Mouse (Mus musculus) kidney, adult 2 months (tissue): Measurements from ENCODE around the gene Zfp771. TPM values are rescaled to one million over a fixed set of nuclear protein-coding genes. Genes with fewer than 3 reads are reported as not detected.
A peak's percentile ranks its signal among the peaks of the same experiment; 100 is the strongest.

ENCODE experiments used
- DNase-seq: peaks from one replicate; pipeline ENCODE4 v3.0.0; 2021
- H3K27ac ChIP-seq: fragments of 200-500 bp; 2 replicates; pipeline ENCODE4 v1.5.1; 2012; ENCODE audit warnings: low read depth, low read length, control low read depth, inconsistent platforms; ENCODE audit not compliant: insufficient read depth
- H3K27me3 ChIP-seq: fragments of 200-500 bp; replicated peaks from 2 replicates; pipeline ENCODE4 v1.6.1; 2012; ENCODE audit warnings: mild to moderate bottlenecking, moderate library complexity, low read length, inconsistent platforms; ENCODE audit not compliant: control insufficient read depth, insufficient read depth
- H3K36me3 ChIP-seq: fragments of 200-500 bp; 2 replicates; pipeline ENCODE4 v1.6.1; 2012; ENCODE audit warnings: mild to moderate bottlenecking, moderate library complexity, low read length, inconsistent platforms; ENCODE audit not compliant: control insufficient read depth, insufficient read depth
- H3K4me1 ChIP-seq: fragments of 200-500 bp; 2 replicates; pipeline ENCODE4 v1.6.1; 2011; ENCODE audit warnings: low read length; ENCODE audit not compliant: control insufficient read depth, insufficient read depth
- H3K4me3 ChIP-seq: fragments of 200-500 bp; 2 replicates; pipeline ENCODE4 v1.5.1; 2011; ENCODE audit warnings: mild to moderate bottlenecking, low read depth, low read length, control low read depth; ENCODE audit not compliant: insufficient read depth
- CTCF ChIP-seq: fragments of 200-500 bp; conservative IDR thresholded peaks from 2 replicates; pipeline ENCODE4 v1.5.1; 2011; ENCODE audit warnings: low read depth, mild to moderate bottlenecking, control low read depth, low read length, moderate library complexity, mixed read lengths; ENCODE audit not compliant: insufficient read depth, insufficient read length
- POLR2A ChIP-seq: fragments of 200-500 bp; IDR thresholded peaks from one replicate; pipeline ENCODE4 v1.6.1; 2011; ENCODE audit warnings: low read depth, low read length, control low read depth
- WGBS: fragments of 180-500 bp; shearing (Covaris S2); methylation state at CpG from one replicate; pipeline ENCODE4 v1.1.7; 2018; 5-methylcytosine and 5-hydroxymethylcytosine counted together
- polyA plus RNA-seq: library from polyadenylated mRNA; depleted of rRNA; stranded (reverse); fragments of >200 nt; gene quantifications from 2 replicates; pipeline ENCODE4 v1.2.3, GENCODE M21; 2012; rRNA removed

The Zfp771 gene
- polyA plus RNA-seq = 48.4 and 85.5 TPM in 2 replicates

GRCm38 (mm10) chr7:127243870-127244657 is at the start of gene Zfp771:
Zfp771 (plus strand) TSS chr7:127244274.
- H3K4me3 ChIP-seq = peak within 1 kb of the TSS; percentile 88
- TF ChIP-seq POLR2A (peak; percentile 71), CTCF (no peak)
- peak; percentile 99 for DNase-seq
- H3K36me3 ChIP-seq = no peaks in the 10 kb centered on the region
- H3K27ac ChIP-seq = peak within 1 kb of the TSS; percentile 95
- H3K27me3 ChIP-seq = no peaks in the 10 kb centered on the region
- peaks cover 9% of the 10 kb centered on the region; the same call in 1 of the 2 replicates for H3K4me1 ChIP-seq
- WGBS = 1% methylated on average over 56 of the region's 56 CpGs

GRCm38 (mm10) chr7:127194633-127195029 is 49.4 kb upstream of the Zfp771 start:
- Histone ChIP-seq H3K36me3 (no peaks in the 10 kb centered on the region), H3K4me3 (peak overlapping the region; percentile 69; the same call in 1 of the 2 replicates), H3K27me3 (no peaks in the 10 kb centered on the region), H3K27ac (no peak overlapping the region), H3K4me1 (peaks cover 12% of the 10 kb centered on the region)
- 46% methylated on average over 7 of the region's 7 CpGs for WGBS
- TF ChIP-seq CTCF (no peak), POLR2A (no peak)
- no peak for DNase-seq

GRCm38 (mm10) chr7:127195544-127196295 is 48.4 kb upstream of the Zfp771 start, which contains the start of gene Cd2bp2:
Cd2bp2 (minus strand) TSS chr7:127196050.
- WGBS = under 1% methylated on average over 51 of the region's 51 CpGs
- Histone ChIP-seq H3K27me3 (no peaks in the 10 kb centered on the region), H3K4me3 (peak within 1 kb of the TSS; percentile 69), H3K4me1 (peaks cover 12% of the 10 kb centered on the region), H3K27ac (peak within 1 kb of the TSS; percentile 49), H3K36me3 (no peaks in the 10 kb centered on the region)
- DNase-seq = peak; percentile 99
- TF ChIP-seq POLR2A (no peak), CTCF (no peak)

- H3K27ac ChIP-seq = no peak overlapping the region
- H3K4me1 ChIP-seq = peaks cover 12% of the 10 kb centered on the region
- TF ChIP-seq POLR2A (no peak), CTCF (no peak)
- H3K27me3 ChIP-seq = no peaks in the 10 kb centered on the region
- no peaks in the 10 kb centered on the region for H3K36me3 ChIP-seq
- H3K4me3 ChIP-seq = no peak overlapping the region
- 49% methylated on average over 11 of the region's 11 CpGs for WGBS
- DNase-seq = no peak
Observed at GRCm38 (mm10) chr7:127196484-127196883, 47.6 kb upstream of the Zfp771 start.

- no peak for DNase-seq
- 27% methylated on average over 2 of the region's 2 CpGs for WGBS
- Histone ChIP-seq H3K27ac (no peak overlapping the region), H3K4me1 (peaks cover 8% of the 10 kb centered on the region; the same call in 1 of the 2 replicates), H3K27me3 (no peaks in the 10 kb centered on the region), H3K4me3 (peak overlapping the region; percentile 97), H3K36me3 (no peaks in the 10 kb centered on the region)
- TF ChIP-seq CTCF = no peak
- TF ChIP-seq POLR2A = no peak
Observed at GRCm38 (mm10) chr7:127206606-127207005, 37.5 kb upstream of the Zfp771 start.

- Histone ChIP-seq H3K4me1 (peaks cover 8% of the 10 kb centered on the region; the same call in 1 of the 2 replicates), H3K27me3 (no peaks in the 10 kb centered on the region), H3K36me3 (no peaks in the 10 kb centered on the region), H3K4me3 (peak overlapping the region; percentile 97), H3K27ac (peak overlapping the region; percentile 76)
- no peak for DNase-seq
- TF ChIP-seq POLR2A (no peak), CTCF (no peak)
- WGBS = under 1% methylated on average over 53 of the region's 53 CpGs
Observed at GRCm38 (mm10) chr7:127207374-127208294, 36.4 kb upstream of the Zfp771 start.
